Mouse (Mus musculus) forebrain, embryonic 16.5 days (tissue): ENCODE data around the gene Git1. TPM values are rescaled to one million over a fixed set of nuclear protein-coding genes. Genes with fewer than 3 reads are reported as not detected.

ENCODE experiments used
- ATAC-seq: fragments of 200-750 bp; cut with Nextera tagmentation; 2 replicates; pipeline ENCODE4 v1.8.0; 2017; ENCODE audit warnings: mild to moderate bottlenecking, moderate library complexity
- H3K27ac ChIP-seq: fragments of 300-500 bp; sonication (generic); 2 replicates; pipeline ENCODE4 v1.5.1; 2014; ENCODE audit warnings: low read length, control low read depth
- H3K27me3 ChIP-seq: fragments of 300-500 bp; sonication (generic); replicated peaks from 2 replicates; pipeline ENCODE4 v1.6.1; 2014; ENCODE audit warnings: low read length; ENCODE audit not compliant: control insufficient read depth, insufficient read depth
- H3K36me3 ChIP-seq: fragments of 300-500 bp; sonication (generic); 2 replicates; pipeline ENCODE4 v1.6.1; 2014; ENCODE audit not compliant: control insufficient read depth, insufficient read depth
- H3K4me1 ChIP-seq: fragments of 300-500 bp; sonication (generic); replicated peaks from 2 replicates; pipeline ENCODE4 v1.6.1; 2014; ENCODE audit warnings: low read length; ENCODE audit not compliant: control insufficient read depth, insufficient read depth
- H3K4me2 ChIP-seq: fragments of 300-500 bp; sonication (generic); 2 replicates; pipeline ENCODE4 v1.6.1; 2014; ENCODE audit warnings: mild to moderate bottlenecking, low read length, control low read depth
- H3K4me3 ChIP-seq: fragments of 300-500 bp; sonication (generic); replicated peaks from 2 replicates; pipeline ENCODE4 v1.5.1; 2014; ENCODE audit warnings: mild to moderate bottlenecking, low read length, control low read depth
- H3K9ac ChIP-seq: fragments of 300-500 bp; sonication (generic); replicated peaks from 2 replicates; pipeline ENCODE4 v1.6.1; 2014; ENCODE audit warnings: low read depth, low read length, control low read depth
- H3K9me3 ChIP-seq: fragments of 300-500 bp; sonication (generic); 2 replicates; pipeline ENCODE4 v1.6.1; 2016; ENCODE audit warnings: low read length; ENCODE audit not compliant: control insufficient read depth
- WGBS: fragments of 180-500 bp; shearing (Covaris S2); extraction: QIAGEN DNeasy Blood & Tissue Kit; methylation state at CpG from one replicate; pipeline ENCODE4 v1.1.7; 2014; 5-methylcytosine and 5-hydroxymethylcytosine counted together
- polyA plus RNA-seq: library from polyadenylated mRNA; unstranded; fragments of >200 nt; fragmentation: Nextera tagmentation; extraction: Ambion mirVana; gene quantifications from 2 replicates; pipeline ENCODE4 v1.2.1, GENCODE M21; 2015

Git1 gene
- polyA plus RNA-seq, 1 experiment from 2014 or later: 16.3 TPM

GRCm38 (mm10) chr11:77489591-77490235 lies 3.6 kb upstream of the Git1 start, which contains the start of gene Ankrd13b:
Gene Ankrd13b, minus strand, starts transcription at chr11:77489678.
- peak; percentile 62 for ATAC-seq
- Histone ChIP-seq H3K9ac (peak within 1 kb of the TSS; percentile 97), H3K36me3 (no peaks in the 10 kb centered on the region), H3K27me3 (no peaks in the 10 kb centered on the region), H3K9me3 (no peaks in the 10 kb centered on the region), H3K4me1 (peaks cover 73% of the 10 kb centered on the region), H3K4me3 (peak within 1 kb of the TSS; percentile 71), H3K4me2 (peak within 1 kb of the TSS; percentile 94), H3K27ac (peak within 1 kb of the TSS; percentile 95)
- 0% methylated on average over 54 of the region's 87 CpGs for WGBS

- Histone ChIP-seq H3K4me2 (peak overlapping the region; percentile 94), H3K4me1 (peaks cover 73% of the 10 kb centered on the region), H3K36me3 (no peaks in the 10 kb centered on the region), H3K27me3 (no peaks in the 10 kb centered on the region), H3K4me3 (peak overlapping the region; percentile 71), H3K9me3 (no peaks in the 10 kb centered on the region), H3K27ac (peak overlapping the region; percentile 95), H3K9ac (peak overlapping the region; percentile 97)
- WGBS: 64% methylated on average over 6 of the region's 6 CpGs
- ATAC-seq: no peak
Observed at GRCm38 (mm10) chr11:77490451-77490850, 2.9 kb upstream of the Git1 start.

GRCm38 (mm10) chr11:77491123-77491501 lies 2.2 kb upstream of the Git1 start:
- WGBS: 0% methylated on average over 13 of the region's 13 CpGs
- H3K4me1 ChIP-seq: peaks cover 69% of the 10 kb centered on the region
- peak; percentile 77 for ATAC-seq
- peak overlapping the region; percentile 71 for H3K4me3 ChIP-seq
- H3K9me3 ChIP-seq: no peaks in the 10 kb centered on the region
- H3K4me2 ChIP-seq: peak overlapping the region; percentile 94
- peak overlapping the region; percentile 88 for H3K9ac ChIP-seq
- H3K36me3 ChIP-seq: no peaks in the 10 kb centered on the region
- H3K27ac ChIP-seq: peak overlapping the region; percentile 95
- H3K27me3 ChIP-seq: no peaks in the 10 kb centered on the region

- Histone ChIP-seq H3K4me1 (peaks cover 63% of the 10 kb centered on the region), H3K4me2 (peak overlapping the region; percentile 94), H3K4me3 (peak overlapping the region; percentile 71), H3K27me3 (no peaks in the 10 kb centered on the region), H3K9ac (peak overlapping the region; percentile 88), H3K36me3 (no peaks in the 10 kb centered on the region), H3K27ac (peak overlapping the region; percentile 95), H3K9me3 (no peaks in the 10 kb centered on the region)
- peak; percentile 61 for ATAC-seq
- WGBS: under 1% methylated on average over 23 of the region's 23 CpGs
Observed at GRCm38 (mm10) chr11:77491502-77492291, 1.7 kb upstream of the Git1 start.

GRCm38 (mm10) chr11:77492311-77492871 lies 971 bp upstream of the Git1 start:
- ATAC-seq: no peak

GRCm38 (mm10) chr11:77492911-77493332 lies 440 bp upstream of the Git1 start:
- 0% methylated on average over 27 of the region's 32 CpGs for WGBS

More at GRCm38 (mm10) chr11:77492311-77492871, 971 bp upstream of the Git1 start:
- Histone ChIP-seq H3K27me3 (no peaks in the 10 kb centered on the region), H3K4me3 (peak overlapping the region; percentile 71), H3K9ac (peak overlapping the region; percentile 88), H3K4me2 (peak overlapping the region; percentile 94), H3K9me3 (no peaks in the 10 kb centered on the region), H3K4me1 (peaks cover 58% of the 10 kb centered on the region), H3K36me3 (no peaks in the 10 kb centered on the region), H3K27ac (peak overlapping the region; percentile 95)
- WGBS: under 1% methylated on average over 13 of the region's 18 CpGs

GRCm38 (mm10) chr11:77494344-77494676 lies 948 bp downstream of the Git1 start:
- no peak for ATAC-seq
- peak overlapping the region; percentile 71 for H3K4me3 ChIP-seq
- peak overlapping the region; percentile 73 for H3K4me2 ChIP-seq
- peak overlapping the region; percentile 88 for H3K9ac ChIP-seq
- H3K9me3 ChIP-seq: no peaks in the 10 kb centered on the region
- H3K27ac ChIP-seq: peak overlapping the region; percentile 78
- H3K27me3 ChIP-seq: no peaks in the 10 kb centered on the region
- 35% methylated on average over 4 of the region's 4 CpGs for WGBS
- H3K4me1 ChIP-seq: peaks cover 47% of the 10 kb centered on the region
- H3K36me3 ChIP-seq: no peaks in the 10 kb centered on the region

More at GRCm38 (mm10) chr11:77492911-77493332, 440 bp upstream of the Git1 start:
- H3K36me3 ChIP-seq: no peaks in the 10 kb centered on the region
- H3K4me2 ChIP-seq: peak overlapping the region; percentile 94
- peak; percentile 76 for ATAC-seq
- peak overlapping the region; percentile 87 for H3K27ac ChIP-seq
- H3K9me3 ChIP-seq: no peaks in the 10 kb centered on the region
- peaks cover 53% of the 10 kb centered on the region for H3K4me1 ChIP-seq
- H3K4me3 ChIP-seq: peak overlapping the region; percentile 71
- H3K9ac ChIP-seq: peak overlapping the region; percentile 88
- H3K27me3 ChIP-seq: no peaks in the 10 kb centered on the region

- no peak overlapping the region; the same call in 1 of the 2 replicates for H3K9ac ChIP-seq
- no peak for ATAC-seq
- H3K4me2 ChIP-seq: peak overlapping the region; percentile 73
- 78% methylated on average over 6 of the region's 6 CpGs for WGBS
- H3K9me3 ChIP-seq: no peaks in the 10 kb centered on the region
- H3K4me3 ChIP-seq: no peak overlapping the region
- H3K36me3 ChIP-seq: no peaks in the 10 kb centered on the region
- peaks cover 47% of the 10 kb centered on the region for H3K4me1 ChIP-seq
- H3K27ac ChIP-seq: no peak overlapping the region
- no peaks in the 10 kb centered on the region for H3K27me3 ChIP-seq
Observed at GRCm38 (mm10) chr11:77494782-77495181, 1.4 kb downstream of the Git1 start.

- H3K4me2 ChIP-seq: no peak overlapping the region
- 0 out of 2 replicates have a peak overlapping the region, but pooled peaks have one; percentile 7 for H3K9ac ChIP-seq
- H3K9me3 ChIP-seq: no peaks in the 10 kb centered on the region
- H3K4me1 ChIP-seq: peaks cover 44% of the 10 kb centered on the region
- H3K4me3 ChIP-seq: no peak overlapping the region
- H3K27ac ChIP-seq: no peak overlapping the region
- no peak for ATAC-seq
- H3K36me3 ChIP-seq: peaks cover 3% of the 10 kb centered on the region
- no peaks in the 10 kb centered on the region for H3K27me3 ChIP-seq
Observed at GRCm38 (mm10) chr11:77495507-77495906, 2.1 kb downstream of the Git1 start.
